Mouse (Mus musculus): Measurements from ENCODE around the gene Otog.

Gene Otog

GRCm38 (mm10) chr7:46285161-46285839, 44.5 kb downstream of the Otog start:
- no peak for DNase-seq

GRCm38 (mm10) chr7:46286391-46286790, 45.6 kb downstream of the Otog start:
- no peak for DNase-seq

DNA sequence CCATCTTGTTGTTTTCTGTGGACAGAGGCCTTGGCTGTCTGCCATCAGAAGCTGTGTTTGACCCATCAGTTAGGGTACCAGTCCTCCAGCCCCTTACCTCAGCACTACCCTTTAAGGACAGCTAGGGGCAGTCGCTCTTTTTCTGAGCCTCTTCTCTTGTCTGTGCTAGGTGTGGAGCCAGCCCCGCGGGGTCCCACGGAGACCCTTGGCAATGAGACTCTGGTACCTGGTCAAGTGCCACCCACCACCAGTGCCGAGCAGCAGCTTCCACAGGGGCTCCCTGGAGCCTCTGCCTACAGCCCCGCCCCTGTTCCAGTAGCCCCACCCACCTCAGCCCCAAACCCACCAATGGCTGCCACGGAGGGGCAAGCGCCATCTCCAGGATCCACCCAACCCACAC, 46.3 kb downstream of the Otog start:
- no peak for DNase-seq

DNA sequence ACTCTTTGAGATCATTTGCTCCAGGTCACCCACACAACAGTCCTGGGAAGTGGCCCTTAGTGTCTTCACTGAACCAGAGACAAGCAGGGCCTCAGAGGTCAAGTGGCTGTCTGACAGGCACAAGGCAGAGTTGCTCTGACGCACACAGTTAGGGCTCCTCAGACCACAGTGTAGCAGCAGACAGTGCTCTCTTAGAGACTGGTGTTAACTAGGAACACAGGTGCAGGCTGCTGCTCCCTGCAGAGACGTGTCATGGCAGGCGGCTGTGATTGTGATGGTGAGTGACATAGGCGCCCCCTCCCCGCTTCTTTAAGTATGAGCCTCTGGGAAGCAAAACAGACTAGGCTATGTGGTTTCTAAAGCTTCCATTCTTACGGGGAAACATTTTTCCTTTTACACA, 55.5 kb downstream of the Otog start:
- DNase-seq, result no peak

- DNase-seq, result no peak
Observed at GRCm38 (mm10) chr7:46301031-46301632, 60.3 kb downstream of the Otog start.

GRCm38 (mm10) chr7:46313486-46313885, 72.7 kb downstream of the Otog start:
- DNase-seq, result no peak

- no peak for DNase-seq
Observed at GRCm38 (mm10) chr7:46314220-46315009, 73.6 kb downstream of the Otog start.

GRCm38 (mm10) chr7:46315692-46316091, 74.9 kb downstream of the Otog start:
- peak; percentile 9 for DNase-seq

DNA sequence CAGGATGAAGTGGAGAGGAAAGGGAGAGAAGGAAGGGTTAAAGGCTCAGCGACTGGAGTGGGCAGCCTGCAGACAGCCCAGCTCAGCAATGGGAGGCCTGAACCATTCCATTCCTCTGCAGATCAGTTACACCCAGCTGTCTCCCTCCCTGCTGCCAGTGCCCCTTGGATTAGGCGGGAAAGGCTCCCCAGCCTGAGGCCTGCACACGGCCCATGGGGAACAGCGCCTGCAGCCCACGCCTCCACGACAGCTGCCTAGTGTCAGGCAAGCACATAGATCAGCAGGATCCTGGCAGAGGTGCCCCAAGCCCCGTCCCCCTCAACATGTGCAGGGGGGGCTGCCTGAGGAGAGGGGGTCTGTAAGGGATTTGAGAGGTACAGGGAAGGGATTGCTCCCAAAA, 76.2 kb downstream of the Otog start:
- no peak for DNase-seq

GRCm38 (mm10) chr7:46321242-46321641, 80.5 kb downstream of the Otog start:
- DNase-seq, result no peak

DNA sequence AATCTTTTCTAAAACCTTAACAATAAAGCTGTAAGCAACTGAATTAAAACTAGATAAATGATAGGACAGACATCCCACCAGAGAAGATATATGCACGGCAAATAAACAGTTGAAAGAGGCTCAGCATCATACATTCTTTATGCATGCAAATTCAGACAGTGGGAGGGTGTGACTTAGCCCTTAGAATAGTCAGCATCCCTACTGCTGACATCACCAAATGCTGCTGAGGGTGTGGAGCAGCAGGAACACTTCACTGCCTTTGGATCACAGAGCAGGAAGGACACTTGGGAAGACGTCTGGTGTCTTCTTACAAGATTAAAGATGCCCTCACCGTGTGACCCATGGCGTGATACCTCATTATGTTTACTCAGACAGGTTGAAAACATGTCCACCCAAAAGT, 87.1 kb downstream of the Otog start:
- DNase-seq, result no peak

GRCm38 (mm10) chr7:46337397-46337796, 96.6 kb downstream of the Otog start:
- DNase-seq, result no peak

DNA sequence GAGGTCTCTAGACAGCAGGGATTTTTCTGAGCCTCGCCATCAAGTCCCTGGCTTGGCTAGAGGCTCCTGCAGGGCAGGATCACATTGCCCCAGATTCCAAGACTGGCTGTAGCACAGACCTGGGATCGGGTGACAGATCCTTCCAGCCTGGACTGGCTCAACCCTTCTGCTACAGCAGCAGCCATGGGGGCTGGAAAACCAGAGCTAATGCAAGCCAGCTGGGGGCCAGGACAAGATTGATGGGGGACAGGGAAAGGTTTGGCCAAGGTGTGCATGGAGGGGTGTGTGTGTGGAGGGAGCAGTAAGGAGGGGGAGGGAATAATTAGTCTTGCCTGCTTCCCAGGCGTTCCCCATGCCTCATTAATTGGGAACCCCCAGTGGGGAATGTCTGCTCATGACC, 99.0 kb downstream of the Otog start:
- no peak for DNase-seq

DNA sequence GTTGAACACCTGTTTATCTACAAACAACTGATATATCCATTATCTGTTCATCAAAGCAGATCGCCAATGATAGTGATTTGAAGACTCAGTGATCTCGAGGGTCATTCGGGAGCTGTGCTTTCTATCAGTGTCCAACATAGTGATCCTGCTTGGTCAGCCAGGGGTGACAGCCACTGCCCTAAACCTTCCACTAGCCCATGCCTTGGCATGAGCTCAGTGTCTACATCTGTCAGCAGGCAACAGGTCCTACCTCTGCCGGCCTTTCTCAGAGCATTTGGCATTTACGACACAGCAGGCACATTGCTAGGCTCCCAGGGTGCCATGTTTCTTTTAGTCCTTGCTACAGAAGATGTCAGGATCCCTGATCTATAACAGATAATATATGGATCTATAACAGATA, 99.5 kb downstream of the Otog start:
- no peak for DNase-seq

GRCm38 (mm10) chr7:46341471-46341870, 100.7 kb downstream of the Otog start:
- no peak for DNase-seq

DNA sequence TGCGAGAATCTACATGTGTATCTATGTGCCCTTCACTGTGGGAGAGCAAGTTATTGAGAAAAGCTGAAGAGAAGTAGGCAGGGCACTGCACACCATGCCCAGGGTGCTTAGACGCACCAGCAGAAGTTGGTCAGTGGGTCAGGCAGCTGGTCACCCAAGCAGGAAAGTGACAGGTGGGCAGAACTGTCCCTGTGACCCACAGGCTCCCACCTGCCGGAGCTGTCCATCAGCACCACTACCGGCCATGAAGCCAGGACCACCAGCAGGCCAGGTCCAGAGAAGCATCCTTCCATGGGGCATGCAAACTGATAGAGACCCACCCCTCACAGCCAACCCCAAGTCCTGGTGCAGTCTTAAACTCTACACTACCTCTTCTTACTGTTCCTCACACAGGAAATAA, 106.9 kb downstream of the Otog start:
- DNase-seq, result no peak

- DNase-seq, result no peak
Observed at GRCm38 (mm10) chr7:46348813-46349212, 108.0 kb downstream of the Otog start.

- no peak for DNase-seq
Observed at GRCm38 (mm10) chr7:46350119-46350702, 109.4 kb downstream of the Otog start.

DNA sequence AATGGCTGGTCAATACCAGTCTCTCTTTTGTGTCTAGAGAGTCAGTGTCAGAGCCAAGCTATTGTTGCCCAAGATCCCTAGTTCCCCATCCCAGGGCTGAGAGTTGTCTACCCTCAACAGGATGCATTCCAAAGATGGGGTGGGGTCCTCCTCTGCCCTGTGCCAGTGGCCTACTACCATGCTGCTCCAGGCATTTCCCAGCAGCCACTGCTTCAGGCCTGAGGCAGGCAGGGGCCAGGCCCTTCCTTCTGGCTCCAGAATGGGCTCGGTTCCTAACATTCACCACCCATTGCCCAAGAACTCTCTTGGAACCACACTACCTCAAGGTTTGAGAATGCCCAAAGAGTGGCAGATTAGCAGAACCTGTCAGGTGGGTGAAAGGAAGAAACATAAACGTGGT, 112.0 kb downstream of the Otog start:
- DNase-seq, result no peak

GRCm38 (mm10) chr7:46353216-46353615, 112.4 kb downstream of the Otog start:
- DNase-seq, result no peak

DNA sequence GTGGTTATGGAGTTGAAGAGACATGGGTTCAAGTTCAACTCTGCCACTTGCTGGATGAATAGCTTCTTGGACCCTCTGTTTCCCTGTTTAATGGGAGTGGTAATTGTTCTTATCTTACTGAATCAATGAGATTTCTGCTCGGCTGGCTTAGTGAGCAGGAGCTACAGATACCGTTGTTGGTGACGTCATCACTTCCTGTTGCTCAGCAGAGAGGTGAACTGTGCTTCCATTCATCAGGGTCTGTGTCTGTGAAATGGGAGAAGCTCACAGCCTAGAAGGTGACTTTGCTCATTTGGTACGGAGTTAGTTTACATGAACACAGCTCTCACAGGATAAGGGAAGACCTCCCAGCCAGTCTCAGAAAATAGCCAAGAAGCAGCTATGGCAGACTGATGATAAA, 113.1 kb downstream of the Otog start:
- DNase-seq, result no peak

Measured in layer of hippocampus, adult 9-11 months (tissue).